Mouse (Mus musculus) liver, embryonic 14.5 days (tissue): ENCODE data around the gene Mmachc. TPM values are rescaled to one million over a fixed set of nuclear protein-coding genes. Genes with fewer than 3 reads are reported as not detected.

ENCODE experiments used
- ATAC-seq: fragments of 200-750 bp; cut with Nextera tagmentation; 2 replicates; pipeline ENCODE4 v1.8.0; 2017; ENCODE audit warnings: moderate number of reproducible peaks, mild to moderate bottlenecking, moderate library complexity; ENCODE audit not compliant: insufficient read depth
- DNase-seq, 3 experiments: peaks; one replicate each; pipeline ENCODE4 v3.0.0-alpha.2; 2012 to 2013; ENCODE audit warnings: low read depth in 3 of 3, low spot score in 3 of 3
- H3K27ac ChIP-seq: fragments of 300-500 bp; sonication (generic); 2 replicates; pipeline ENCODE4 v1.5.1; 2014; ENCODE audit warnings: moderate library complexity, mild to moderate bottlenecking, control low read depth, inconsistent platforms
- H3K27me3 ChIP-seq: fragments of 300-500 bp; sonication (generic); 2 replicates; pipeline ENCODE4 v1.6.1; 2014; ENCODE audit warnings: mild to moderate bottlenecking, low read length, moderate library complexity; ENCODE audit not compliant: control insufficient read depth, insufficient read depth
- H3K36me3 ChIP-seq: fragments of 300-500 bp; sonication (generic); replicated peaks from 2 replicates; pipeline ENCODE4 v1.6.1; 2014; ENCODE audit warnings: low read depth; ENCODE audit not compliant: control insufficient read depth, insufficient read depth
- H3K4me1 ChIP-seq, 2 experiments: fragments of 200-500 bp in 1 of 2; fragments of 300-500 bp in 1 of 2; sonication (generic) in 1 of 2; replicated peaks; 2 replicates each; pipeline ENCODE4 v1.6.1; 2012 to 2014; ENCODE audit warnings: antibody characterized with exemption in 1 of 2, inconsistent platforms in 1 of 2, low read length in 1 of 2; ENCODE audit not compliant: control insufficient read depth in 2 of 2, insufficient read depth in 2 of 2
- H3K4me2 ChIP-seq: fragments of 300-500 bp; sonication (generic); 2 replicates; pipeline ENCODE4 v1.6.1; 2014; ENCODE audit warnings: low read depth, mild to moderate bottlenecking, control low read depth, moderate library complexity
- H3K4me3 ChIP-seq, 2 experiments: fragments of 200-500 bp in 1 of 2; fragments of 300-500 bp in 1 of 2; sonication (generic) in 1 of 2; 2 replicates each; pipeline ENCODE4 v1.5.1; 2012 to 2014; ENCODE audit warnings: low read depth in 2 of 2, low read length in 2 of 2, mild to moderate bottlenecking in 2 of 2, control low read depth in 1 of 2, inconsistent platforms in 1 of 2, moderate library complexity in 1 of 2; ENCODE audit not compliant: insufficient read depth in 1 of 2
- H3K9ac ChIP-seq: fragments of 300-500 bp; sonication (generic); replicated peaks from 2 replicates; pipeline ENCODE4 v1.6.1; 2014; ENCODE audit warnings: mild to moderate bottlenecking, control low read depth, moderate library complexity
- H3K9me3 ChIP-seq: fragments of 300-500 bp; sonication (generic); 2 replicates; pipeline ENCODE4 v1.6.1; 2016; ENCODE audit warnings: low read length, mixed read lengths; ENCODE audit not compliant: control insufficient read depth
- CTCF ChIP-seq: IDR thresholded peaks from 2 replicates; pipeline ENCODE4 v1.5.1; 2016; ENCODE audit warnings: antibody characterized with exemption, low read depth, control low read depth
- EP300 ChIP-seq: IDR thresholded peaks from 2 replicates; pipeline ENCODE4 v1.6.1; 2016; ENCODE audit warnings: antibody characterized with exemption, low read depth
- WGBS: fragments of 180-500 bp; shearing (Covaris S2); extraction: QIAGEN DNeasy Blood & Tissue Kit; methylation state at CpG from one replicate; pipeline ENCODE4 v1.1.7; 2014; ENCODE audit not compliant: insufficient replicate concordance; 5-methylcytosine and 5-hydroxymethylcytosine counted together
- polyA plus RNA-seq, 2 experiments: library from polyadenylated mRNA; depleted of rRNA in 1 of 2; stranded (reverse) in 1 of 2; unstranded in 1 of 2; fragments of >200 nt; fragmentation: Nextera tagmentation in 1 of 2; extraction: Ambion mirVana in 1 of 2; gene quantifications; 2 replicates each; pipeline versions ENCODE4 v1.2.1 to v1.2.3; 2012 to 2014

Gene Mmachc
- polyA plus RNA-seq, 2 experiments, result 4.1 to 8.5 TPM

- DNase-seq, result no peak
- Histone ChIP-seq H3K4me3 (no peak overlapping the region), H3K27me3 (no peaks in the 10 kb centered on the region), H3K9me3 (no peaks in the 10 kb centered on the region), H3K27ac (no peak overlapping the region), H3K4me1 (no peaks in the 10 kb centered on the region), H3K4me2 (no peak overlapping the region), H3K9ac (no peak overlapping the region), H3K36me3 (peaks cover 54% of the 10 kb centered on the region)
- no peak for TF ChIP-seq EP300
- TF ChIP-seq CTCF, result no peak
- WGBS, result 68% methylated on average over 2 of the region's 2 CpGs
- ATAC-seq, result no peak
These were observed 14.4 kb downstream of the Mmachc start for GRCm38 (mm10) chr4:116693785-116694184.

GRCm38 (mm10) chr4:116692146-116692545 lies 16.1 kb downstream of the Mmachc start:
- no peak for TF ChIP-seq CTCF
- TF ChIP-seq EP300, result no peak
- DNase-seq (no peak), ATAC-seq (no peak)
- Histone ChIP-seq H3K36me3 (peaks cover 52% of the 10 kb centered on the region), H3K27ac (no peak overlapping the region), H3K4me3 (no peak overlapping the region), H3K27me3 (no peaks in the 10 kb centered on the region), H3K4me2 (no peak overlapping the region), H3K9me3 (no peaks in the 10 kb centered on the region), H3K9ac (no peak overlapping the region), H3K4me1 (peaks cover 1 to 5% of the 10 kb centered on the region in 2 experiments)
- WGBS, result 72% methylated on average over 2 of the region's 2 CpGs

GRCm38 (mm10) chr4:116689309-116689876 lies 18.8 kb downstream of the Mmachc start:
- WGBS, result 72% methylated on average over 4 of the region's 4 CpGs
- Histone ChIP-seq H3K9me3 (no peaks in the 10 kb centered on the region), H3K4me1 (peaks cover 14 to 19% of the 10 kb centered on the region in 2 experiments), H3K4me3 (no peak overlapping the region), H3K36me3 (peaks cover 38% of the 10 kb centered on the region), H3K27ac (no peak overlapping the region), H3K27me3 (no peaks in the 10 kb centered on the region), H3K4me2 (no peak overlapping the region), H3K9ac (no peak overlapping the region)
- no peak for DNase-seq
- no peak for ATAC-seq
- TF ChIP-seq EP300 (no peak), CTCF (no peak)

- 30% methylated on average over 1 of the region's 1 CpGs for WGBS
- H3K36me3 ChIP-seq, result peaks cover 22% of the 10 kb centered on the region
- H3K27me3 ChIP-seq, result no peaks in the 10 kb centered on the region
- ATAC-seq (no peak), DNase-seq (no peak)
- H3K9me3 ChIP-seq, result no peaks in the 10 kb centered on the region
- H3K4me3 ChIP-seq, result peak overlapping the region; percentile 62 to 85
- peaks cover 18 to 31% of the 10 kb centered on the region in 2 experiments for H3K4me1 ChIP-seq
- H3K27ac ChIP-seq, result no peak overlapping the region
- H3K9ac ChIP-seq, result peak overlapping the region; percentile 53; the same call in 1 of the 2 replicates
- TF ChIP-seq CTCF (no peak), EP300 (no peak)
- H3K4me2 ChIP-seq, result peak overlapping the region; percentile 86
These were observed 21.2 kb downstream of the Mmachc start for GRCm38 (mm10) chr4:116687041-116687440.

- Histone ChIP-seq H3K9me3 (no peaks in the 10 kb centered on the region), H3K9ac (peak within 1 kb of the TSS; percentile 53), H3K4me3 (peak within 1 kb of the TSS; percentile 62 to 85), H3K4me1 (peaks cover 18 to 31% of the 10 kb centered on the region in 2 experiments), H3K27me3 (no peaks in the 10 kb centered on the region), H3K27ac (peak within 1 kb of the TSS; percentile 37), H3K36me3 (peaks cover 18% of the 10 kb centered on the region), H3K4me2 (peak within 1 kb of the TSS; percentile 86)
- TF ChIP-seq CTCF (peak; percentile 95), EP300 (peak; percentile 71)
- DNase-seq, result peak; percentile 78 to 84 (median 78)
- under 1% methylated on average over 53 of the region's 56 CpGs for WGBS
- peak; percentile 87 for ATAC-seq
These were observed 22.7 kb downstream of the Mmachc start, which contains the start of gene Prdx1 for GRCm38 (mm10) chr4:116685402-116686061. Gene Prdx1, plus strand, starts transcription at chr4:116685544.
